Mouse (Mus musculus) heart, adult 18-20 months (tissue): Measurements from ENCODE around the gene Atf5. TPM values are rescaled to one million over a fixed set of nuclear protein-coding genes. Genes with fewer than 3 reads are reported as not detected.

Experiments used
- DNase-seq, 2 experiments: peaks; one replicate each; pipeline ENCODE4 v3.0.0; 2021 to 2022; ENCODE audit warnings: mixed read lengths in 1 of 2
- total RNA-seq, 2 experiments: library from RNA; stranded (reverse); gene quantifications; 2 replicates each; pipeline ENCODE4 v1.2.3; 2021

Gene Atf5
- total RNA-seq, 2 experiments from 2014 or later: 60.2 to 62.7 TPM

- peak in 1 of 2 experiments; percentile 0 for DNase-seq
Measured at GRCm38 (mm10) chr7:44821666-44822448, 5.4 kb upstream of the Atf5 start.

- DNase-seq: no peak
Measured at GRCm38 (mm10) chr7:44820525-44820924, 4.1 kb upstream of the Atf5 start.

GRCm38 (mm10) chr7:44819863-44820262, 3.4 kb upstream of the Atf5 start:
- DNase-seq: peak in 1 of 2 experiments; percentile 36

- no peak for DNase-seq
Measured at GRCm38 (mm10) chr7:44819391-44819790, 2.9 kb upstream of the Atf5 start.

GRCm38 (mm10) chr7:44818751-44819235, 2.3 kb upstream of the Atf5 start:
- DNase-seq: peak; percentile 69 to 77

- DNase-seq: peak in 1 of 2 experiments; percentile 32
Measured at GRCm38 (mm10) chr7:44818164-44818563, 1.7 kb upstream of the Atf5 start.

- peak in 1 of 2 experiments; percentile 25 for DNase-seq
Measured at GRCm38 (mm10) chr7:44817441-44817840, 983 bp upstream of the Atf5 start.

GRCm38 (mm10) chr7:44815721-44816469, 563 bp downstream of the Atf5 start, which contains the start of the genes Nup62 and Il4i1:
TSS of gene Nup62 (plus strand) at chr7:44816088.
TSS of gene Il4i1 (plus strand) at chr7:44816387.
- peak; percentile 99 for DNase-seq

GRCm38 (mm10) chr7:44814952-44815553, 1.4 kb downstream of the Atf5 start:
- DNase-seq: no peak

- DNase-seq: peak in 1 of 2 experiments; percentile 5
Measured at GRCm38 (mm10) chr7:44814423-44814822, 2.0 kb downstream of the Atf5 start.

GRCm38 (mm10) chr7:44813985-44814384, 2.5 kb downstream of the Atf5 start:
- no peak for DNase-seq

GRCm38 (mm10) chr7:44812651-44813325, 3.7 kb downstream of the Atf5 start:
- DNase-seq: no peak

- DNase-seq: no peak
Measured at GRCm38 (mm10) chr7:44810819-44811557, 5.5 kb downstream of the Atf5 start.

GRCm38 (mm10) chr7:44810365-44810764, 6.1 kb downstream of the Atf5 start:
- no peak for DNase-seq

- no peak for DNase-seq
Measured at GRCm38 (mm10) chr7:44809466-44809865, 7.0 kb downstream of the Atf5 start.

GRCm38 (mm10) chr7:44808927-44809326, 7.5 kb downstream of the Atf5 start:
- no peak for DNase-seq

GRCm38 (mm10) chr7:44792781-44793180, 23.7 kb downstream of the Atf5 start:
- no peak for DNase-seq

- DNase-seq: no peak
Measured at GRCm38 (mm10) chr7:44790066-44790465, 26.4 kb downstream of the Atf5 start.

- no peak for DNase-seq
Measured at GRCm38 (mm10) chr7:44789531-44789930, 26.9 kb downstream of the Atf5 start.

- DNase-seq: no peak
Measured at GRCm38 (mm10) chr7:44780101-44780500, 36.4 kb downstream of the Atf5 start.

GRCm38 (mm10) chr7:44776849-44777498, 39.5 kb downstream of the Atf5 start:
- no peak for DNase-seq
